Mouse (Mus musculus) intestine, postnatal 0 days (tissue): Measurements from ENCODE around the gene Oit3. TPM values are rescaled to one million over a fixed set of nuclear protein-coding genes. Genes with fewer than 3 reads are reported as not detected.

Source experiments
- ATAC-seq: fragments of 200-750 bp; cut with Nextera tagmentation; 2 replicates; pipeline ENCODE4 v1.8.0; 2017; ENCODE audit warnings: mild to moderate bottlenecking, moderate TSS enrichment, moderate library complexity
- H3K27ac ChIP-seq: fragments of 300-500 bp; sonication (generic); 2 replicates; pipeline ENCODE4 v1.5.1; 2014; ENCODE audit warnings: mild to moderate bottlenecking, low read depth, low read length, moderate library complexity
- H3K27me3 ChIP-seq: fragments of 300-500 bp; sonication (generic); replicated peaks from 2 replicates; pipeline ENCODE4 v1.6.1; 2014; ENCODE audit warnings: low read length, mixed read lengths; ENCODE audit not compliant: control insufficient read depth, insufficient read depth
- H3K36me3 ChIP-seq: fragments of 300-500 bp; sonication (generic); 2 replicates; pipeline ENCODE4 v1.6.1; 2014; ENCODE audit warnings: mild to moderate bottlenecking, moderate library complexity; ENCODE audit not compliant: control insufficient read depth, insufficient read depth
- H3K4me1 ChIP-seq: fragments of 300-500 bp; sonication (generic); replicated peaks from 2 replicates; pipeline ENCODE4 v1.6.1; 2014; ENCODE audit warnings: antibody characterized with exemption, low read length, mixed read lengths; ENCODE audit not compliant: control insufficient read depth, insufficient read depth
- H3K4me2 ChIP-seq: fragments of 300-500 bp; sonication (generic); replicated peaks from 2 replicates; pipeline ENCODE4 v1.6.1; 2014; ENCODE audit warnings: low read depth, mild to moderate bottlenecking, moderate library complexity
- H3K4me3 ChIP-seq: fragments of 300-500 bp; sonication (generic); 2 replicates; pipeline ENCODE4 v1.5.1; 2014; ENCODE audit warnings: low read depth, low read length
- H3K9ac ChIP-seq: fragments of 300-500 bp; sonication (generic); 2 replicates; pipeline ENCODE4 v1.6.1; 2014; ENCODE audit warnings: mild to moderate bottlenecking, low read depth, low read length
- H3K9me3 ChIP-seq: fragments of 300-500 bp; sonication (generic); 2 replicates; pipeline ENCODE4 v1.6.1; 2016; ENCODE audit warnings: mixed run types; ENCODE audit not compliant: control insufficient read depth
- CTCF ChIP-seq: sonication (generic); IDR thresholded peaks from 2 replicates; pipeline ENCODE4 v1.5.1; 2016; ENCODE audit warnings: low read depth, mild to moderate bottlenecking, control low read depth, antibody characterized with exemption, moderate library complexity
- WGBS: fragments of 180-500 bp; shearing (Covaris S2); extraction: QIAGEN DNeasy Blood & Tissue Kit; methylation state at CpG from one replicate; pipeline ENCODE4 v1.1.7; 2014; 5-methylcytosine and 5-hydroxymethylcytosine counted together
- polyA plus RNA-seq: library from polyadenylated mRNA; unstranded; fragments of >200 nt; fragmentation: Nextera tagmentation; extraction: Ambion mirVana; gene quantifications from 2 replicates; pipeline ENCODE4 v1.2.1, GENCODE M21; 2015

Oit3 gene
- polyA plus RNA-seq, 1 experiment from 2014 or later, result 0.31 TPM

DNA sequence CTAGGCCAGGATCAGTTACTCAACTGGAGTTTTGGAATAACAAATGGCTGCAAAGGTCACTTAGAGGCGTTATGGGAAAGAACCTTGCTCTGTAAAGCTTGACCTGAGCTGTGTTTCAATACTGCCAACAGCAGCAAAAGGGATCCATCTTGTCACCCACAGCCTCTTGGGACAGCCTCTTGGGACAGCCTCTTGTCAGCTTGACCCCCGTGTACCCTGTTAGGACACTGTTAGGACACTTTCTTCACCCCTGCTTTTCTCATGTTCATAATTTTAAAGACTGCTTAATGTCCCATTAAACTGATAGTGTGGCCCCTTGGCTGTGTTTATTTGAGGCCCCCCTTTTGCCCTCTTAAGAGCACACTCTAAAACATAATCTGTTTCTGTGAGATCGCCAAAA lies 17.1 kb downstream of the Oit3 start:
- 59% methylated on average over 3 of the region's 3 CpGs for WGBS
- H3K4me1 ChIP-seq, result no peaks in the 10 kb centered on the region
- no peak for TF ChIP-seq CTCF
- no peak overlapping the region for H3K4me2 ChIP-seq
- H3K9me3 ChIP-seq, result no peaks in the 10 kb centered on the region
- no peaks in the 10 kb centered on the region for H3K27me3 ChIP-seq
- H3K36me3 ChIP-seq, result peaks cover 21% of the 10 kb centered on the region
- ATAC-seq, result no peak
- no peak overlapping the region for H3K9ac ChIP-seq
- no peak overlapping the region for H3K4me3 ChIP-seq
- H3K27ac ChIP-seq, result no peak overlapping the region

DNA sequence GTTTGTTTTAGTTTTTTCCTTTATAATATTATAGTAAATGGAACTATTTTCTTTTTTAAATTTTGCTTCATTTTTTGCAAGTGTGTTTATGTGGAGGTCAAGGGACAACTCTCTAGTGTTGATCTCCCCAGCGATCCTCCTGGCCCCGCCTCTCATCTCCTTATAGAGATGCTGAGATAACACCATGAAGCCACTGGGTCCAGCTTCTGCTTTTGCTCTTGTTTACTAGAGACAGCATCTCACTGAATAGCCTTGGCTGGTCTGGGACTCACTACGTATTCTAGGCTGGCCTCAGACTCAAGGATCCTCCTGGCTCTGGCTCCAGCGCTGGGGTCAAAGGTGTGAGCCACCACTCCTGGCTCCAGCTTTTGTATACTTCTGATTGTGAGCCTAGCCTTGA lies 22.1 kb downstream of the Oit3 start:
- Histone ChIP-seq H3K4me3 (no peak overlapping the region), H3K36me3 (peaks cover 26% of the 10 kb centered on the region), H3K27me3 (no peaks in the 10 kb centered on the region), H3K9ac (no peak overlapping the region), H3K27ac (no peak overlapping the region), H3K4me2 (no peak overlapping the region), H3K4me1 (no peaks in the 10 kb centered on the region), H3K9me3 (no peaks in the 10 kb centered on the region)
- 89% methylated on average over 4 of the region's 4 CpGs for WGBS
- no peak for TF ChIP-seq CTCF
- ATAC-seq, result no peak

DNA sequence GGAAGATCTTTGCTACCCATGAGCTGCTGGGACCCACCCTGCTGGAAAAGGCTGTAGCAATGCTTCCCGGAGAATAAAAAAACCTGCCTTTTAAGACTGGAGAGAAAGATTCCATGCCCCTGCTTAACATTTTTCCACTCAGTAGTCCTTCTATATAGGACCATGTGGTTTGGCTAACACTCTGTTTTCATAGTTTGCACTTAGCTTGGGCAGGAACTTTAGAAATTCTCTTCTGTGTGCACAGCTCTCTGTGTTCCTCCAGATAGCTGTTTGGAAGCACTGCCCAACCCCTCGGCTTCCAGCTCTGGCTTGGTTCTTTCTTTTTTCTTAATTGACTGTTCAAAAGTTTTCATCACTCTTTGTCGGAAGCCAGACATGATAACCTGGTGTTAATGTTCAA lies 25.0 kb downstream of the Oit3 start:
- H3K9me3 ChIP-seq, result no peaks in the 10 kb centered on the region
- H3K27me3 ChIP-seq, result no peaks in the 10 kb centered on the region
- no peak for ATAC-seq
- 83% methylated on average over 3 of the region's 3 CpGs for WGBS
- TF ChIP-seq CTCF, result no peak
- H3K4me1 ChIP-seq, result no peaks in the 10 kb centered on the region
- no peak overlapping the region for H3K4me2 ChIP-seq
- peaks cover 9% of the 10 kb centered on the region; the same call in 1 of the 2 replicates for H3K36me3 ChIP-seq
- H3K9ac ChIP-seq, result no peak overlapping the region
- H3K4me3 ChIP-seq, result no peak overlapping the region
- H3K27ac ChIP-seq, result no peak overlapping the region

DNA sequence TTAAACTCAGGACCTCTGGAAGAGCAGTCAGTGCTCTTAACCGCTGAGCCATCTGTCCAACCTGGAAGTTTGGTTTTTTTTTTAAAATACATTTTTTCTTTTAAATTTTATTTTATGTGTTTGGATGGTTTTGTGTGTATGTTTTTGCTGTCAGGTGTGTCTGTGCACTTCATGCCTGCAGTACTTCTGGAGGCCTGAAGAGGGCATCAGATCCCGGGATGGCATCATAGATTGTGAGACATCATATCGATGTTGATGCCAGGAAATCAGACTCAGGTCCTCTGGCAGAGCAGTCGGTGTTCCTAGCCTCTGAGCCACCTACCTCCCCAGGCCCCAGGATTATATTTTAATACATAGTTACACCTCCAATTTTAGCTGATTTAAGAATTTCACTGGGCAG lies 27.9 kb downstream of the Oit3 start:
- WGBS, result 95% methylated on average over 4 of the region's 4 CpGs
- H3K4me3 ChIP-seq, result no peak overlapping the region
- no peaks in the 10 kb centered on the region for H3K4me1 ChIP-seq
- H3K27ac ChIP-seq, result no peak overlapping the region
- no peaks in the 10 kb centered on the region for H3K9me3 ChIP-seq
- H3K4me2 ChIP-seq, result no peak overlapping the region
- 0 out of 2 replicates have a peak, but pooled peaks cover 5% of the 10 kb centered on the region for H3K36me3 ChIP-seq
- no peak overlapping the region for H3K9ac ChIP-seq
- peak; percentile 41 for TF ChIP-seq CTCF
- ATAC-seq, result no peak
- no peaks in the 10 kb centered on the region for H3K27me3 ChIP-seq

DNA sequence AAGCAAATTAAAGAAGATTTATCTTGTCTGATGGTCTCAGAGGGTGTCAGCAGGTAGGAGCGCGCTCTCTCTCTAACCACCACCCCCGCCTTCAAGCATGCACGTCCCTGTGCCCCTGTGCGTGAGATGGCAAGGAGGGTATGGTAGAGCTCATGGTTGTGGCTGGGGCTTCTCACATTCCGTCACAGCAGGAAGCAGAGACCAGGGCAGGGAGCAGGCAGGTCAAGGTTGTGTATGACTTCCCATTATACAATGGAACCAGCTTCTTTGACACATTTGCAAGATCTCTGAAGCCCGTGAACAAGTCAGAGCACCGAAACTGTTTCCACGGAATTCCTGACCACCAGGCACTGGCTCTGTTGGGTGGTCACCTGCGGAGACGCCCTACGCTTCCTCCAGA lies 31.3 kb downstream of the Oit3 start:
- no peaks in the 10 kb centered on the region for H3K27me3 ChIP-seq
- TF ChIP-seq CTCF, result no peak
- no peak overlapping the region for H3K27ac ChIP-seq
- H3K36me3 ChIP-seq, result no peaks in the 10 kb centered on the region
- H3K9me3 ChIP-seq, result no peaks in the 10 kb centered on the region
- no peaks in the 10 kb centered on the region for H3K4me1 ChIP-seq
- no peak overlapping the region for H3K4me3 ChIP-seq
- H3K9ac ChIP-seq, result no peak overlapping the region
- 78% methylated on average over 12 of the region's 12 CpGs for WGBS
- no peak for ATAC-seq
- H3K4me2 ChIP-seq, result no peak overlapping the region

DNA sequence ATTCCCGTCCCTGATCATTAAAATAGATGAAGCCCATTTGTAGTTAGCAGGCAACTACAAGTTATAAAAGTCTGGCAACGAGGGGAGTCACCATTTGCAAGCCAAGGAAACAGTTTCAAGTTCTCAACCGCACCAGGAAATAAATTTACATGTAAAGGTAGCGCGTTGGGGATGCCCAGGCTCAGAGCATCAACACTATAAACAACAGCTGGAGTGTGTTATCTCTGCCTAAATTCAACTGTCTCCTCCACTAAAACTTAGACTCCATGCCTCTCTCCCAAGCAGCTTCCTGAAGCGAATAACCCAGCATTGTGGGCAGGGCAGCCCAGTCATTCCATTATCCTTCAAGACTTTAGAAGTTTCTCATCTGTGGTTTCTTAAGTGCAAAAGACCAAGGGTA lies 33.1 kb downstream of the Oit3 start:
- H3K4me3 ChIP-seq, result no peak overlapping the region
- no peak for TF ChIP-seq CTCF
- no peaks in the 10 kb centered on the region for H3K9me3 ChIP-seq
- no peaks in the 10 kb centered on the region for H3K4me1 ChIP-seq
- no peaks in the 10 kb centered on the region for H3K36me3 ChIP-seq
- H3K27ac ChIP-seq, result no peak overlapping the region
- no peak for ATAC-seq
- no peak overlapping the region for H3K9ac ChIP-seq
- no peaks in the 10 kb centered on the region for H3K27me3 ChIP-seq
- H3K4me2 ChIP-seq, result no peak overlapping the region
- 51% methylated on average over 6 of the region's 6 CpGs for WGBS

DNA sequence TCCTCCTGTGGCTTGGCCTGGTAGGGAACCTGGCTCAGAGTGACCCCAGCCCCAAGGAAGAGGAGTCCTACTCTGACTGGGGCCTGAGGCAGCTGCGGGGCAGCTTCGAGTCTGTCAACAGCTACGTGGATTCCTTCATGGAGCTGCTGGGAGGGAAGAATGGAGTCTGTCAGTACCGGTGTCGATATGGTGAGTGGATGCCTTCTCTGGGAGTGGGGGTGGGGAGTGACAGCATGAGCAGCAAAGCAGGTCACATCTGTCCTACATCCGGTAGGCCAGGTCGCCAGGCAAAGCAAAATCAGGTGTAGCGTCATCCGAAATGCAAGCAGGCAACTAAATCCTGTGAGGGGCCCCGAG lies 37.8 kb downstream of the Oit3 start:
- peak; percentile 52 for ATAC-seq
- TF ChIP-seq CTCF, result no peak
- no peaks in the 10 kb centered on the region for H3K9me3 ChIP-seq
- H3K4me3 ChIP-seq, result peak overlapping the region; percentile 43
- peak overlapping the region; percentile 90 for H3K27ac ChIP-seq
- H3K4me2 ChIP-seq, result peak overlapping the region; percentile 64
- no peaks in the 10 kb centered on the region for H3K4me1 ChIP-seq
- 42% methylated on average over 10 of the region's 10 CpGs for WGBS
- no peaks in the 10 kb centered on the region for H3K36me3 ChIP-seq
- H3K9ac ChIP-seq, result peak overlapping the region; percentile 64
- H3K27me3 ChIP-seq, result no peaks in the 10 kb centered on the region
